Mouse (Mus musculus): ENCODE data around the gene Kmt2d. TPM values are rescaled to one million over a fixed set of nuclear protein-coding genes. Genes with fewer than 3 reads are reported as not detected.

Gene Kmt2d
- total RNA-seq, 2 experiments from 2014 or later, result 89.3 to 106 TPM

GRCm38 (mm10) chr15:98792233-98793020, 78.6 kb downstream of the Kmt2d start:
- DNase-seq (ENCODE audit: low spot score in 2 of 2), result no peak
- no peak for TF ChIP-seq CTCF (conservative IDR thresholded peaks at IDR 0.05)
- Histone ChIP-seq H3K27ac (no peak overlapping the region), H3K4me3 (peak overlapping the region; percentile 44)

GRCm38 (mm10) chr15:98791771-98792170, 79.2 kb downstream of the Kmt2d start:
- DNase-seq (ENCODE audit: low spot score in 2 of 2), result no peak
- H3K27ac ChIP-seq, result no peak overlapping the region
- H3K4me3 ChIP-seq, result no peak overlapping the region
- no peak for TF ChIP-seq CTCF (conservative IDR thresholded peaks at IDR 0.05)

GRCm38 (mm10) chr15:98791221-98791620, 79.8 kb downstream of the Kmt2d start:
- TF ChIP-seq CTCF (conservative IDR thresholded peaks at IDR 0.05), result no peak
- H3K4me3 ChIP-seq, result no peak overlapping the region
- no peak overlapping the region for H3K27ac ChIP-seq
- no peak for DNase-seq (ENCODE audit: low spot score in 2 of 2)

GRCm38 (mm10) chr15:98790761-98791160, 80.2 kb downstream of the Kmt2d start:
- TF ChIP-seq CTCF (conservative IDR thresholded peaks at IDR 0.05), result no peak
- DNase-seq (ENCODE audit: low spot score in 2 of 2), result no peak
- Histone ChIP-seq H3K27ac (no peak overlapping the region), H3K4me3 (no peak overlapping the region)

GRCm38 (mm10) chr15:98789661-98790535, 81.1 kb downstream of the Kmt2d start, which contains the start of gene Wnt1:
Wnt1 (plus strand) TSS chr15:98789857.
- DNase-seq (ENCODE audit: low spot score in 2 of 2), result no peak
- peak; percentile 76 for TF ChIP-seq CTCF (conservative IDR thresholded peaks at IDR 0.05)
- no peak within 1 kb of the TSS for H3K27ac ChIP-seq
- no peak within 1 kb of the TSS for H3K4me3 ChIP-seq

GRCm38 (mm10) chr15:98788972-98789660, 81.9 kb downstream of the Kmt2d start:
- no peak overlapping the region for H3K4me3 ChIP-seq
- no peak for DNase-seq (ENCODE audit: low spot score in 2 of 2)
- TF ChIP-seq CTCF (conservative IDR thresholded peaks at IDR 0.05), result no peak
- no peak overlapping the region for H3K27ac ChIP-seq

GRCm38 (mm10) chr15:98787930-98788329, 83.1 kb downstream of the Kmt2d start:
- no peak for DNase-seq (ENCODE audit: low spot score in 2 of 2)
- Histone ChIP-seq H3K4me3 (no peak overlapping the region), H3K27ac (no peak overlapping the region)
- peak; percentile 78 for TF ChIP-seq CTCF (conservative IDR thresholded peaks at IDR 0.05)

GRCm38 (mm10) chr15:98785744-98786143, 85.3 kb downstream of the Kmt2d start:
- TF ChIP-seq CTCF (conservative IDR thresholded peaks at IDR 0.05), result peak; percentile 76
- DNase-seq (ENCODE audit: low spot score in 2 of 2), result no peak
- no peak overlapping the region for H3K4me3 ChIP-seq
- no peak overlapping the region for H3K27ac ChIP-seq

Other genes with a start within 250 kb of the Kmt2d start
- 100 to 1,000 TPM; 207 to 212 TPM for gene Cacnb3, start 240.4 kb downstream of the Kmt2d start, total RNA-seq (2021)
- 10 to 100 TPM; 79.7 to 87.4 TPM for gene Ddx23, start 208.3 kb downstream of the Kmt2d start, total RNA-seq (2021)
- gene Rnd1, start 193.7 kb downstream of the Kmt2d start, total RNA-seq (2021), result 1 to 10 TPM; 6.4 to 6.9 TPM
- gene Ccdc65, start 163.0 kb downstream of the Kmt2d start, total RNA-seq (2021), result 1 to 10 TPM; 6.7 to 9.5 TPM
- 1 to 10 TPM in 1 of 2 experiments, under 1 TPM in 1; 0.66 to 1.3 TPM for gene Fkbp11, start 143.0 kb downstream of the Kmt2d start, total RNA-seq (2021)
- gene Arf3, start 108.0 kb downstream of the Kmt2d start, total RNA-seq (2021), result 100 to 1,000 TPM; 820 to 852 TPM
- under 1 TPM; 0.15 to 0.38 TPM for gene Wnt10b, start 93.1 kb downstream of the Kmt2d start, total RNA-seq (2021)
- gene Wnt1, start 81.3 kb downstream of the Kmt2d start, total RNA-seq (2021), result not detected
- 1,000 to 10,000 TPM; 1,636 to 1,683 TPM for gene Ddn, start 61.7 kb downstream of the Kmt2d start, total RNA-seq (2021)
- gene Prkag1, start 39.7 kb downstream of the Kmt2d start, total RNA-seq (2021), result 10 to 100 TPM; 50.3 to 51.9 TPM
- 1 to 10 TPM; 8.5 TPM for gene Rhebl1, start 23.3 kb upstream of the Kmt2d start, total RNA-seq (2021)
- under 1 TPM; 0.10 to 0.12 TPM for gene Dhh, start 27.3 kb upstream of the Kmt2d start, total RNA-seq (2021)
- gene Lmbr1l, start 47.0 kb upstream of the Kmt2d start, total RNA-seq (2021), result 10 to 100 TPM; 17.0 to 20.6 TPM
- gene Tuba1b, start 63.4 kb upstream of the Kmt2d start, total RNA-seq (2021), result 100 to 1,000 TPM; 466 to 491 TPM
- not detected for gene Gm49450, start 82.3 kb upstream of the Kmt2d start, total RNA-seq (2021)
- gene Tuba1a, start 82.5 kb upstream of the Kmt2d start, total RNA-seq (2021), result 100 to 1,000 TPM; 768 to 781 TPM
- 10 to 100 TPM; 49.6 to 51.1 TPM for gene Tuba1c, start 158.7 kb upstream of the Kmt2d start, total RNA-seq (2021)
- under 1 TPM; 0.67 to 0.83 TPM for gene Prph, start 184.0 kb upstream of the Kmt2d start, total RNA-seq (2021)
- under 1 TPM; 0.36 to 0.64 TPM for gene Troap, start 203.4 kb upstream of the Kmt2d start, total RNA-seq (2021)
- not detected for gene C1ql4, start 216.6 kb upstream of the Kmt2d start, total RNA-seq (2021)
- gene Dnajc22, start 222.0 kb upstream of the Kmt2d start, total RNA-seq (2021), result under 1 TPM in 1 of 2 experiments, not detected in 1; 0.31 TPM

Measured in layer of hippocampus, adult 2 months (tissue).